Mouse (Mus musculus) kidney, postnatal 0 days (tissue): ENCODE results near the gene Lgals8. TPM values are rescaled to one million over a fixed set of nuclear protein-coding genes. Genes with fewer than 3 reads are reported as not detected.

ENCODE experiments used
- ATAC-seq: fragments of 200-750 bp; cut with Nextera tagmentation; replicated peaks from 2 replicates; pipeline ENCODE4 v1.8.0; 2017; ENCODE audit warnings: low read depth, moderate number of reproducible peaks, moderate TSS enrichment, moderate library complexity; ENCODE audit not compliant: low FRiP score
- DNase-seq: peaks from one replicate; pipeline ENCODE4 v3.0.0-alpha.2; 2016; ENCODE audit warnings: low spot score
- H3K27ac ChIP-seq: fragments of 300-500 bp; sonication (generic); 2 replicates; pipeline ENCODE4 v1.5.1; 2014; ENCODE audit warnings: mild to moderate bottlenecking
- H3K27me3 ChIP-seq: fragments of 300-500 bp; sonication (generic); 2 replicates; pipeline ENCODE4 v1.6.1; 2014; ENCODE audit warnings: low read length, mixed read lengths; ENCODE audit not compliant: insufficient read depth
- H3K36me3 ChIP-seq: fragments of 300-500 bp; sonication (generic); 2 replicates; pipeline ENCODE4 v1.6.1; 2014; ENCODE audit warnings: low read length, mixed read lengths; ENCODE audit not compliant: insufficient read depth
- H3K4me1 ChIP-seq: fragments of 300-500 bp; sonication (generic); replicated peaks from 2 replicates; pipeline ENCODE4 v1.6.1; 2014; ENCODE audit warnings: antibody characterized with exemption, low read length, mixed read lengths; ENCODE audit not compliant: insufficient read depth
- H3K4me2 ChIP-seq: fragments of 300-500 bp; sonication (generic); 2 replicates; pipeline ENCODE4 v1.6.1; 2014; ENCODE audit warnings: mild to moderate bottlenecking, low read length, moderate library complexity, mixed read lengths
- H3K4me3 ChIP-seq: fragments of 300-500 bp; sonication (generic); replicated peaks from 2 replicates; pipeline ENCODE4 v1.5.1; 2014; ENCODE audit warnings: low read depth, low read length
- H3K9ac ChIP-seq: fragments of 300-500 bp; sonication (generic); 2 replicates; pipeline ENCODE4 v1.6.1; 2014; ENCODE audit warnings: low read depth, low read length
- H3K9me3 ChIP-seq: fragments of 300-500 bp; sonication (generic); replicated peaks from 2 replicates; pipeline ENCODE4 v1.6.1; 2016; ENCODE audit warnings: low read length, inconsistent platforms, mixed read lengths
- CTCF ChIP-seq: IDR thresholded peaks from 2 replicates; pipeline ENCODE4 v1.5.1; 2016; ENCODE audit warnings: antibody characterized with exemption, low read depth, mild to moderate bottlenecking, moderate library complexity
- WGBS: fragments of 180-500 bp; shearing (Covaris S2); extraction: QIAGEN DNeasy Blood & Tissue Kit; methylation state at CpG from one replicate; pipeline ENCODE4 v1.1.7; 2014; 5-methylcytosine and 5-hydroxymethylcytosine counted together
- polyA plus RNA-seq: library from polyadenylated mRNA; unstranded; fragments of >200 nt; fragmentation: Nextera tagmentation; extraction: Ambion mirVana; gene quantifications from 2 replicates; pipeline ENCODE4 v1.2.1, GENCODE M21; 2015

Lgals8 gene
- polyA plus RNA-seq, 1 experiment from 2014 or later: 30.0 TPM

DNA sequence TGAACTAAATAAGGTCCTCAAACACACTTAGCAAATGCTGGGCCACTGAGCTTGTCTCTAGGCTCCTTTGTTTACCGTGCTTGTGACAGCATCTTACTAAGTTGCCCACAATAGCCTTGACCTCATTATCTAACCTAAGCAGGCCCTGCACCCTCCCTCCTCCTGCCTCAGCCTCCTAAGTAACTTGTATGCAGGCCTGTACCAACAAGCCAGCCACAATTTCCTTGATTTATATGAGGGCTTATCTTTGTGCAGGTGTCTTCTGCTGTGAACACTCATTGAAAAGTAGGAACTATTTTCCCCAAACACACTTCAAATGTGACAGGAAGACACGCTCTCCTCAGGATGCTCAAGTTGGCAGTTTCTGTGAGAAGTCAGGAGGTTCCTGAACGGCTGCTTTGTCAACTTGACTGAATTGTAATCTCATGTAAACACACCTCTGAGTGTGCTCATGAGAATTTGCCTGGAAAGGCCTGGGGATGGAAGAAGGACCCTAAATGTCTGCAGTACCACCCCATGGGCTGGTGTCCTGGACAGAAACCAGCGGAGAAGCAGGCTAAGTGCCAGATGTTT, 38.0 kb upstream of the Lgals8 start:
- no peak overlapping the region for H3K4me3 ChIP-seq
- no peak overlapping the region for H3K9ac ChIP-seq
- WGBS: 46% methylated on average over 4 of the region's 4 CpGs
- H3K4me2 ChIP-seq: no peak overlapping the region
- DNase-seq: no peak
- 0 out of 2 replicates have a peak overlapping the region, but pooled peaks have one; percentile 44 for H3K27ac ChIP-seq
- H3K9me3 ChIP-seq: no peaks in the 10 kb centered on the region
- no peak for TF ChIP-seq CTCF
- no peaks in the 10 kb centered on the region for H3K27me3 ChIP-seq
- no peaks in the 10 kb centered on the region for H3K4me1 ChIP-seq
- ATAC-seq: no peak
- H3K36me3 ChIP-seq: no peaks in the 10 kb centered on the region

DNA sequence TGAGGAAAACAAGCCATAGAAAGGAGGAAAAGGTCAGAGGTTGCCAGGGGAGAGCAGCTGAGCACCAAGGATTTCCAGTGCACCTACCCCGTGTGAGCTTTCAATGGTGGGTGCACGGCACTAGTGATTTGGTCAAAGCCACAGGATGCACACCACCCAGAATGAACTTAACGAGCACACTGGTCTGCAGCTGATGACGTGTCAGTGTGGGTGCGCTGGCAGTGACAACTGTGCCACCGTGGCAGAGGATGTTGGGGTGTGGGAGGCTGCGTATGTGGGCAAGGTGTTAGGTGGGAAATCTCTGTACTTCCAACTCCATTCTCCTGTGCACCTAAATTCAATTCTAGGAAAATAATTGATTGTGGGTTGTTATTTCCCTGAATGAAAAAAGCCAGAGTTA, 34.4 kb upstream of the Lgals8 start:
- no peaks in the 10 kb centered on the region for H3K36me3 ChIP-seq
- no peak overlapping the region for H3K27ac ChIP-seq
- no peak overlapping the region for H3K4me3 ChIP-seq
- WGBS: 90% methylated on average over 7 of the region's 7 CpGs
- no peaks in the 10 kb centered on the region for H3K9me3 ChIP-seq
- H3K4me2 ChIP-seq: no peak overlapping the region
- no peak for TF ChIP-seq CTCF
- no peak for ATAC-seq
- no peak overlapping the region for H3K9ac ChIP-seq
- no peaks in the 10 kb centered on the region for H3K27me3 ChIP-seq
- H3K4me1 ChIP-seq: no peaks in the 10 kb centered on the region
- DNase-seq: no peak

DNA sequence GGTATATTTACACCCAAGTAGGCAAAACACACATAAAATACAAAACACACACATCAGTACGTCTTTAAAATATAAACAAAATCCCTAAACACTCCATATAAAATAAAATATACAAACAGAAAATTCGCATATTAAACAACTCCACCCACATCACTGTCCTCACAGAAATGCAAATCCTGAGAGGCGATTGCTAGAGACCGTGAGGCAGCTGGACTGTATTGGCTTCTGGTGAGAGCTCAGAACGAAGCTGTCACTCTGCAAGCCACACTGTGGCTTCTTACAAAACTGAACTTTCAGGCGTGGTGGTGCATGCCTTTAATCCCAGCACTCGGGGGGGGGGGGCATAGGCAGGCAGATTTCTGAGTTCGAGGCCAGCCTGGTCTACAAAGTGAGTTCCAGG, 33.1 kb upstream of the Lgals8 start:
- Histone ChIP-seq H3K4me3 (no peak overlapping the region), H3K4me1 (no peaks in the 10 kb centered on the region), H3K27ac (no peak overlapping the region), H3K27me3 (no peaks in the 10 kb centered on the region), H3K36me3 (no peaks in the 10 kb centered on the region), H3K9ac (no peak overlapping the region), H3K4me2 (no peak overlapping the region), H3K9me3 (no peaks in the 10 kb centered on the region)
- DNase-seq (no peak), ATAC-seq (no peak)
- TF ChIP-seq CTCF: no peak
- WGBS: 63% methylated on average over 8 of the region's 8 CpGs

DNA sequence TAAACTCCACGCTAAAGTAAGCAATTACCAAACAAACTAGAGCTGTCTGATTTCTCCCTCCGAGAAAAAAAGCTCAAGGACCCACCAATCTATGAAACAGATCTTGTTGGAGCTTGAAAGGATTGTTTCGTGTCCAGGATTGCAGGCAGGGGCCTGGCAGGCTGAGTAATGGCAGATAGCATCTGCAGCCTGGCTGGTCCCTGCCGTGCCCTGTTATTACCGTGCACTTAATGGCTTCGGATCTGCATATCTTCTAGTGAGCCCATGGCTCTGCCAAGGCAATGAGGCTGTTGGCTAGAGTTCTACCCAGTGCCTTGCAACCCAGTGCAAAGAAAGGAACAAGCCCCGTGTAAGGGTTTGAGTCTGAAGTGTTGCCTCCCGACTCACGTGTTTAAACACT, 30.0 kb upstream of the Lgals8 start:
- ATAC-seq (peak; percentile 59; the same call in 1 of the 2 replicates), DNase-seq (no peak)

DNA sequence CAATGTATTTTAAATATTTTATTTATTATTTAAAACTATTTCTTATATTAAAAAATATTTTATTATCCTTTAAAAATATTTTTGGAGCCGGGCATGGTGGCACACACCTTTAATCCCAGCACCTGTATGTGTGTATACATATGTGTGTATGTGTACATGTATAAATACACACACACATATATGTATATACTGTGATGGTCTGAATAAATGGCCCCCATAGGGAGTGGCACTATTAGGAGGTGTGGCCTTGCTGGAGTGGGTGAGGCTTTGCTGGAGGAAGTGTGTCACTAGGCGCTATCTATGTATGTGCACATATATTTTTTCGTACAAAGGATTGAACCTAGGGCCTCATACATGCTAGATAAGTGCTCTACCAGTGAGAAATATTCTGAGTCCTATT, 27.8 kb upstream of the Lgals8 start:
- ATAC-seq (no peak), DNase-seq (no peak)
- Histone ChIP-seq H3K27me3 (no peaks in the 10 kb centered on the region), H3K9me3 (no peaks in the 10 kb centered on the region), H3K36me3 (no peaks in the 10 kb centered on the region), H3K4me1 (no peaks in the 10 kb centered on the region), H3K27ac (no peak overlapping the region), H3K4me3 (no peak overlapping the region), H3K9ac (no peak overlapping the region), H3K4me2 (no peak overlapping the region)
- no peak for TF ChIP-seq CTCF
- 91% methylated on average over 3 of the region's 3 CpGs for WGBS

More for the DNA sequence above, 30.0 kb upstream of the Lgals8 start:
- H3K27ac ChIP-seq: no peak overlapping the region; the same call in 1 of the 2 replicates
- no peaks in the 10 kb centered on the region for H3K36me3 ChIP-seq
- WGBS: 80% methylated on average over 9 of the region's 9 CpGs
- no peaks in the 10 kb centered on the region for H3K9me3 ChIP-seq
- TF ChIP-seq CTCF: no peak
- H3K4me1 ChIP-seq: no peaks in the 10 kb centered on the region
- H3K4me2 ChIP-seq: no peak overlapping the region
- no peak overlapping the region for H3K9ac ChIP-seq
- H3K4me3 ChIP-seq: no peak overlapping the region
- H3K27me3 ChIP-seq: no peaks in the 10 kb centered on the region

DNA sequence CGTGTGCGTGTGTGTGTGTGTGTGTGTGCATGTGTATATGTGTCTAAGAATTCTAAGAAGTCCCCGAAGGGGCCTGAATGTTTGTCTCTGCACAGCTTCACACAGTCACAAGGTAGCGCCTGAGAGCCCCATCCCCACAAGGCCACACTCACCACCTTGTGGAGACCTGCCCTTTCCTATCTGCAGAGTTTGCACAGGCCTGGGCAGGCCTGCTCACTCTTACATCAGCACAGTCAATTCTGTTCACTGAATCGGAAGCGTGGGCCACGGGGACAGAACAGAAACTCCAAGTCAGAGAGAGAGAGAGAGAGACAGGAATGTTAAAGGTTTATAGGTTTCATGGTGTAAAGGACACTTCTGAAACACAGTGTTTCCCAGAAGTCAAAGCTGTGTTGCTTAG, 20.9 kb upstream of the Lgals8 start:
- TF ChIP-seq CTCF: no peak
- Histone ChIP-seq H3K36me3 (no peaks in the 10 kb centered on the region), H3K4me3 (no peak overlapping the region), H3K27me3 (no peaks in the 10 kb centered on the region), H3K4me1 (no peaks in the 10 kb centered on the region), H3K4me2 (no peak overlapping the region), H3K9me3 (no peaks in the 10 kb centered on the region), H3K27ac (0 out of 2 replicates have a peak overlapping the region, but pooled peaks have one; percentile 19), H3K9ac (no peak overlapping the region)
- peak; percentile 31 for DNase-seq
- no peak; the same call in 1 of the 2 replicates for ATAC-seq
- WGBS: 63% methylated on average over 7 of the region's 7 CpGs

DNA sequence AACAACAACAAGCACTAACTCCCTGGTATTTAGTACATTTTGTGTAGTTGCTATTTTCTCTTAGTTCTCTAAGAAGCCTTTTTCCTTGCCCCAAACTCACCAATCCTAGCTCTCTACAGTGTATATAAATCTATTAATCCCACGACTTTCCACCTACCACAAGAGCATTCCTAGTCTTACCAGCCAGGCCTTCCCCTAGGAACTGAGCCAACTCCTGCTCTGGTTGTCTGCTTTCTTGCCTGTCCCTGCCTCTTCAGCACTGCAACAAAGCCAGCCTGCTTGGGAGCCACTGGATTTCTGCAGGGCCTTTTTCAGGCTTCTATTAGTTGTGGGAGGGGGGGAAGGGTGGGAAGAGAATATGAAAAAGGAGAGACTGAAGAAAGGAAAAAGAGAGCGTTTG, 20.5 kb upstream of the Lgals8 start:
- no peak overlapping the region for H3K4me2 ChIP-seq
- H3K27me3 ChIP-seq: no peaks in the 10 kb centered on the region
- DNase-seq (no peak), ATAC-seq (no peak)
- 77% methylated on average over 2 of the region's 2 CpGs for WGBS
- no peaks in the 10 kb centered on the region for H3K4me1 ChIP-seq
- TF ChIP-seq CTCF: no peak
- 0 out of 2 replicates have a peak overlapping the region, but pooled peaks have one; percentile 19 for H3K27ac ChIP-seq
- H3K4me3 ChIP-seq: no peak overlapping the region
- H3K9me3 ChIP-seq: no peaks in the 10 kb centered on the region
- no peak overlapping the region for H3K9ac ChIP-seq
- H3K36me3 ChIP-seq: no peaks in the 10 kb centered on the region
